Mouse (Mus musculus): ENCODE measurements around the gene Mroh3.

The Mroh3 gene

GRCm38 (mm10) chr1:136228328-136229039 lies 15.9 kb upstream of the Mroh3 start:
- no peak for DNase-seq (ENCODE audit: low spot score in 2 of 2)

GRCm38 (mm10) chr1:136227870-136228269 lies 15.2 kb upstream of the Mroh3 start:
- DNase-seq (ENCODE audit: low spot score in 2 of 2) = no peak

- DNase-seq (ENCODE audit: low spot score in 2 of 2) = no peak
Measured at GRCm38 (mm10) chr1:136226626-136227025, 14.0 kb upstream of the Mroh3 start.

GRCm38 (mm10) chr1:136225846-136226245 lies 13.2 kb upstream of the Mroh3 start:
- no peak for DNase-seq (ENCODE audit: low spot score in 2 of 2)

GRCm38 (mm10) chr1:136223758-136224342 lies 11.2 kb upstream of the Mroh3 start:
- no peak for DNase-seq (ENCODE audit: low spot score in 2 of 2)

GRCm38 (mm10) chr1:136222386-136222785 lies 9.8 kb upstream of the Mroh3 start:
- DNase-seq (ENCODE audit: low spot score in 2 of 2) = no peak

GRCm38 (mm10) chr1:136220037-136220871 lies 7.6 kb upstream of the Mroh3 start:
- DNase-seq (ENCODE audit: low spot score in 2 of 2) = no peak

- DNase-seq (ENCODE audit: low spot score in 2 of 2) = no peak
Measured at GRCm38 (mm10) chr1:136214304-136214703, 1.7 kb upstream of the Mroh3 start.

GRCm38 (mm10) chr1:136190033-136190432 lies 22.6 kb downstream of the Mroh3 start:
- DNase-seq (ENCODE audit: low spot score in 2 of 2) = no peak

- DNase-seq (ENCODE audit: low spot score in 2 of 2) = no peak
Measured at GRCm38 (mm10) chr1:136179511-136180001, 33.1 kb downstream of the Mroh3 start.

- peak in 1 of 2 experiments; percentile 16 for DNase-seq (ENCODE audit: low spot score in 2 of 2)
Measured at GRCm38 (mm10) chr1:136178741-136179140, 33.9 kb downstream of the Mroh3 start.

GRCm38 (mm10) chr1:136177085-136177484 lies 35.5 kb downstream of the Mroh3 start:
- no peak for DNase-seq (ENCODE audit: low spot score in 2 of 2)

- peak; percentile 24 to 29 for DNase-seq (ENCODE audit: low spot score in 2 of 2)
Measured at GRCm38 (mm10) chr1:136175183-136175582, 37.4 kb downstream of the Mroh3 start.

- DNase-seq (ENCODE audit: low spot score in 2 of 2) = peak in 1 of 2 experiments; percentile 16
Measured at GRCm38 (mm10) chr1:136174101-136174606, 38.5 kb downstream of the Mroh3 start.

- DNase-seq (ENCODE audit: low spot score in 2 of 2) = no peak
Measured at GRCm38 (mm10) chr1:136172696-136173095, 39.9 kb downstream of the Mroh3 start.

- DNase-seq (ENCODE audit: low spot score in 2 of 2) = peak; percentile 21 to 58
Measured at GRCm38 (mm10) chr1:136170109-136170508, 42.5 kb downstream of the Mroh3 start.

- peak in 1 of 2 experiments; percentile 9 for DNase-seq (ENCODE audit: low spot score in 2 of 2)
Measured at GRCm38 (mm10) chr1:136167657-136168056, 45.0 kb downstream of the Mroh3 start.

- DNase-seq (ENCODE audit: low spot score in 2 of 2) = no peak
Measured at GRCm38 (mm10) chr1:136165436-136165835, 47.2 kb downstream of the Mroh3 start.

GRCm38 (mm10) chr1:136161333-136161921 lies 51.2 kb downstream of the Mroh3 start:
- no peak for DNase-seq (ENCODE audit: low spot score in 2 of 2)

- no peak for DNase-seq (ENCODE audit: low spot score in 2 of 2)
Measured at GRCm38 (mm10) chr1:136160930-136161329, 51.7 kb downstream of the Mroh3 start.

GRCm38 (mm10) chr1:136160297-136160696 lies 52.3 kb downstream of the Mroh3 start:
- no peak for DNase-seq (ENCODE audit: low spot score in 2 of 2)

GRCm38 (mm10) chr1:136159830-136160229 lies 52.8 kb downstream of the Mroh3 start:
- no peak for DNase-seq (ENCODE audit: low spot score in 2 of 2)

Measured in heart, adult 9 months (tissue).